Mouse (Mus musculus): Measurements from ENCODE around the gene Mcu. TPM values are rescaled to one million over a fixed set of nuclear protein-coding genes. Genes with fewer than 3 reads are reported as not detected.

Gene Mcu
- total RNA-seq, 2 experiments from 2014 or later, result 16.7 to 26.3 TPM

- 0 out of 2 replicates have a peak, but pooled peaks have one; percentile 42 for ATAC-seq (ENCODE audit: poor library complexity, severe bottlenecking)
Measured at GRCm38 (mm10) chr10:59538767-59539532, 77.5 kb downstream of the Mcu start.

- no peak for ATAC-seq (ENCODE audit: poor library complexity, severe bottlenecking)
Measured at GRCm38 (mm10) chr10:59538063-59538462, 78.4 kb downstream of the Mcu start.

- no peak for ATAC-seq (ENCODE audit: poor library complexity, severe bottlenecking)
Measured at GRCm38 (mm10) chr10:59537579-59537978, 78.9 kb downstream of the Mcu start.

GRCm38 (mm10) chr10:59532256-59532655, 84.2 kb downstream of the Mcu start:
- no peak for ATAC-seq (ENCODE audit: poor library complexity, severe bottlenecking)

GRCm38 (mm10) chr10:59527819-59528218, 88.7 kb downstream of the Mcu start:
- no peak for ATAC-seq (ENCODE audit: poor library complexity, severe bottlenecking)

- ATAC-seq (ENCODE audit: poor library complexity, severe bottlenecking), result no peak
Measured at GRCm38 (mm10) chr10:59527311-59527710, 89.2 kb downstream of the Mcu start.

- ATAC-seq (ENCODE audit: poor library complexity, severe bottlenecking), result no peak
Measured at GRCm38 (mm10) chr10:59524675-59525074, 91.8 kb downstream of the Mcu start.

GRCm38 (mm10) chr10:59523826-59524331, 92.6 kb downstream of the Mcu start:
- ATAC-seq (ENCODE audit: poor library complexity, severe bottlenecking), result no peak

- ATAC-seq (ENCODE audit: poor library complexity, severe bottlenecking), result no peak
Measured at GRCm38 (mm10) chr10:59520701-59521100, 95.8 kb downstream of the Mcu start.

GRCm38 (mm10) chr10:59519411-59519810, 97.1 kb downstream of the Mcu start:
- ATAC-seq (ENCODE audit: poor library complexity, severe bottlenecking), result no peak

GRCm38 (mm10) chr10:59517201-59517600, 99.3 kb downstream of the Mcu start:
- ATAC-seq (ENCODE audit: poor library complexity, severe bottlenecking), result no peak

GRCm38 (mm10) chr10:59514739-59515464, 101.6 kb downstream of the Mcu start:
- ATAC-seq (ENCODE audit: poor library complexity, severe bottlenecking), result no peak

GRCm38 (mm10) chr10:59512173-59512572, 104.3 kb downstream of the Mcu start:
- no peak for ATAC-seq (ENCODE audit: poor library complexity, severe bottlenecking)

- no peak for ATAC-seq (ENCODE audit: poor library complexity, severe bottlenecking)
Measured at GRCm38 (mm10) chr10:59511427-59511963, 105.0 kb downstream of the Mcu start.

GRCm38 (mm10) chr10:59510713-59511426, 105.6 kb downstream of the Mcu start:
- no peak for ATAC-seq (ENCODE audit: poor library complexity, severe bottlenecking)

GRCm38 (mm10) chr10:59509197-59509596, 107.3 kb downstream of the Mcu start:
- ATAC-seq (ENCODE audit: poor library complexity, severe bottlenecking), result no peak

- ATAC-seq (ENCODE audit: poor library complexity, severe bottlenecking), result no peak
Measured at GRCm38 (mm10) chr10:59506711-59507110, 109.8 kb downstream of the Mcu start.

- no peak for ATAC-seq (ENCODE audit: poor library complexity, severe bottlenecking)
Measured at GRCm38 (mm10) chr10:59504291-59504690, 112.2 kb downstream of the Mcu start.

- ATAC-seq (ENCODE audit: poor library complexity, severe bottlenecking), result no peak
Measured at GRCm38 (mm10) chr10:59503433-59504210, 112.9 kb downstream of the Mcu start.

GRCm38 (mm10) chr10:59502381-59502780, 114.1 kb downstream of the Mcu start:
- ATAC-seq (ENCODE audit: poor library complexity, severe bottlenecking), result no peak

Measured in megakaryocyte, adult 5-6 weeks (primary cell).